Mouse (Mus musculus): ENCODE results near the gene Kdm5a. TPM values are rescaled to one million over a fixed set of nuclear protein-coding genes. Genes with fewer than 3 reads are reported as not detected.

Gene Kdm5a
- 176 to 186 TPM (median 179 TPM) in 4 replicates for total RNA-seq (2023)

DNA sequence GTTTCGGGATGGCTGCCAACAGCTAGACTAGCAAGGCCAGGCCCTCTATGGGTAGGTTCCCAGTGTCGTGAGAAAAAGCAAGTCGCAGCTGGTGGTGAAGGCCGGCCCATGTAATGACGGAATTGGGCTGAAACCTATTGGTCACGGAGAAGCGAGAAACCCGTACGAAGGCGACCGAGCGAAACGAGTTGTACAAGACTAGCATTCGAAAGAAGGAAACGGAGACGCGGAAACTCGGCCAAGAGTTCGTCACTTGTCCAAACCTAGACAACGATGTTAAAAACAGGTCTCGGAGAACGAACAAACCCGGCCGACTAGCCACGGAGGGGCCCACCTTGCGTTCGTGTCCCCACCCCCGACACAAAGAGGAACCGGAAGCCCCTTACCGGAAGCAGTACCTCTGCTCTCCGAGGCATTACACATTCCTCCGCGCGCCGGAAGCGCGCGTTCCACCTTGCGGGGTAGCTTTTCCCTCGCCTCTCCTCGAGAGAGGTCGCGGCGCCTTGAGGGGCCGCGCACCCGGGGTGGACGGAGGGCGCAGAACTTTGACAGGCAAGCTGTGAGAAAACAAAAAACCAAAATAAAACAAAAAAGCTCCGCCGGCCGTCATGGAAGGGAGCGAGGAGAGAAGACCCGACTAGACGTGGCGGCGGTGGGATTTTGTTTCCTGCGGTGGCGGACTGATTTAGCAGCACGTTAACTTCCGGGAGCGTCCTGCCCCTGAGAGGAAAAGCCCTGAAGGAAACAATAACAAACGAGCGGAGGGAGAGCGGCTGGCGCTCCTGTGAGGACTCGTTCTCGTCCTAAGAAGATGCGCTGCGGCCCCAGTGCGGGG is at the start of gene Kdm5a, which contains the start of gene Ccdc77:
Kdm5a (plus strand) TSS at position 437 of the 835 bp plus-strand sequence.
Ccdc77 (minus strand) TSS at position 687 of the 835 bp plus-strand sequence.

DNA sequence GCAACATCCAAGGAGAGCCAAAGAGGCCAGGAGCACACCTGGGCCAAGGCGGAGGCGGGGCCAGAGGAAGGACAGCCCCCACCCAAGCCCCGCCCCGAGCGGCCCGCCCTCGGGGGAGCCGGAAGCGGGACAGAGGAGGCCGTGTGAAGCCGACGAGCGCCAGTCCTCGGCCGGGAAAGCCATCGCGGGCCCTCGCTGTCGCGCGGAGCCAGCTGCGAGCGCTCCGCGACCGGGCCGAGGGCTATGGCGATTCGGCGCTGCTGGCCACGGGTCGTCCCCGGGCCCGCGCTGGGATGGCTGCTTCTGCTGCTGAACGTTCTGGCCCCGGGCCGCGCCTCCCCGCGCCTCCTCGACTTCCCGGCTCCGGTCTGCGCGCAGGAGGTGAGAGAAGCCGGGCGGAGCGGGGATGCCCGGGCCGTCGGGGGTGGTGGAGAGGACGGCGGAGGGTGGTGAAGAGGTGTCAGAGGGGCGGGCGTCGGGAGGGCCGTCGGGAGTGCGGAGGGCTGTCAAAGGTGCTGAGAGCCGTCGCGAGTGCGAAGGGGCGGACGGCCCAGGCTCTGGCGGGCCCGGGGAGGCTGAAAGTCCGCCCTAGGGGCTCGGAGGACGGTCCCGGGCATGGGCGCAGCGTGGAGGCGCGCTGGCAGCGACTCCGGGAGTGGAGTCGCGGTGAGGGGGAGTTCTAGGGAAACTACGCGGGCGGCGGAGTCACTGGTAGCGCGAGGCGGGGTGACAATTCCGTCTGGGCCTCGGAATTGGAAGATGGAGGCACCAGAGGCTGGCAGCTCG is 99.4 kb downstream of the Kdm5a start, which contains the start of gene Il17ra:
Il17ra (plus strand) TSS at position 162 of the 786 bp plus-strand sequence.

DNA sequence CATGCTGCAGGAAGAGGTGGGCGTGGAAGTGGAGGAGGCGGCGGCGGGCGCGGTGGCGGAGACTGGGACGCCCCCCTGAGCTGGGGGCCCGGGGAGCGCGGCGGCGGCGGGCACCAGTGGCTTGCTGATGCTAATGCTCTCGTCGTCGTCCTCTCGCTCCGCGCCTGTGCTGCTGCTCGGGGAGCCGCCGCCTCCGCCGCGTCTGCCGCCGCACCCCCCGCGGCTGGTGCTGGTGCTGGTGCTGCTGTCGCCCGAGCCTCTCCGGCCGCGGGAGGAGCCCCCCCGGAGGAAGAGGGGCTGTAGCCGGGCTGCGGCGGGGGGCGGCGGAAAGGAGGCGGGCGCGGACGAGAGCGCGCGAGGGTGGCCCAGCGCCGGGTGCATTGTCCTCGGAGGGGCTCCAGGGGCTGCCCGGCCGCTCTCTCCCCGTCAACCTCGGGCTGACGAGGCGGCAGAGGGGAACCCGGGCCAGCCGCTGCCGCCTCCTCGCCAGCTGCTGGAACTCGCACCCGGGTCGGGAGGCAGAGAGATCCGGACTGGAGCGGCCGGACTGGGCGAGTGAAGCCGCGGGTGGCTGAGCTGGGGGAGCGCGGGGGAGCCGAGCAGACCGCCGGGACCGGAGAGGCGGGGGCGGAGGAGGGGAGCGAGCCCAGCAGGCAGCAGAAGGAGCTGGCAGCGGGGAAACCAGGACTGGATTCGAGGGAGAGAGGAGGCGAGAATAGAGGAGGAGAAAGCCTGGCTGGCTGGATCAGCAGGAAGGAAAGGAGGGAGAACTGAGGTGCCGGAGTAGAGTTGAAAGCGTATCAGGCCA is 129.7 kb downstream of the Kdm5a start, which contains the start of gene Tmem121b:
Tmem121b (minus strand) TSS at position 434 of the 808 bp plus-strand sequence.

Other genes starting within 250 kb of the Kdm5a start
- gene D330020A13Rik, start 69.8 kb upstream of the Kdm5a start, total RNA-seq (2023), result not detected in 4 replicates
- not detected in 4 replicates for gene B4galnt3, start 69.6 kb upstream of the Kdm5a start, total RNA-seq (2023)
- 11.0 to 13.8 TPM (median 12.2 TPM) in 4 replicates for gene Ccdc77, start 250 bp downstream of the Kdm5a start, total RNA-seq (2023)
- 140 to 146 TPM (median 143 TPM) in 4 replicates for gene Il17ra, start 99.1 kb downstream of the Kdm5a start, total RNA-seq (2023)
- gene Tmem121b, start 129.7 kb downstream of the Kdm5a start, total RNA-seq (2023), result 0.12 to 0.15 TPM in 2 of 4 replicates, not detected in the others
- 27.8 to 31.1 TPM (median 30.5 TPM) in 4 replicates for gene Hdhd5, start 167.2 kb downstream of the Kdm5a start, total RNA-seq (2023)

All from B cell, adult 62 days (primary cell).